Mouse (Mus musculus) lung, embryonic 16.5 days (tissue): ENCODE data around the gene Ano6. TPM values are rescaled to one million over a fixed set of nuclear protein-coding genes. Genes with fewer than 3 reads are reported as not detected.

Experiments used
- ATAC-seq: fragments of 200-750 bp; cut with Nextera tagmentation; 2 replicates; pipeline ENCODE4 v1.8.0; 2017; ENCODE audit warnings: low read depth, mild to moderate bottlenecking, moderate library complexity
- H3K27ac ChIP-seq: fragments of 300-500 bp; sonication (generic); 2 replicates; pipeline ENCODE4 v1.5.1; 2014; ENCODE audit warnings: mild to moderate bottlenecking, control low read depth, low read length
- H3K27me3 ChIP-seq: fragments of 300-500 bp; sonication (generic); 2 replicates; pipeline ENCODE4 v1.6.1; 2014; ENCODE audit warnings: low read depth, low read length, mixed read lengths; ENCODE audit not compliant: control insufficient read depth, insufficient read depth
- H3K36me3 ChIP-seq: fragments of 300-500 bp; sonication (generic); 2 replicates; pipeline ENCODE4 v1.6.1; 2014; ENCODE audit warnings: low read length; ENCODE audit not compliant: control insufficient read depth, insufficient read depth
- H3K4me1 ChIP-seq: fragments of 300-500 bp; sonication (generic); replicated peaks from 2 replicates; pipeline ENCODE4 v1.6.1; 2014; ENCODE audit warnings: low read length, mixed read lengths; ENCODE audit not compliant: control insufficient read depth, insufficient read depth
- H3K4me2 ChIP-seq: fragments of 300-500 bp; sonication (generic); 2 replicates; pipeline ENCODE4 v1.6.1; 2014; ENCODE audit warnings: low read depth, low read length, control low read depth
- H3K4me3 ChIP-seq: fragments of 300-500 bp; sonication (generic); 2 replicates; pipeline ENCODE4 v1.5.1; 2014; ENCODE audit warnings: mild to moderate bottlenecking, low read length, control low read depth
- H3K9ac ChIP-seq: fragments of 300-500 bp; sonication (generic); 2 replicates; pipeline ENCODE4 v1.6.1; 2014; ENCODE audit warnings: low read length, control low read depth
- H3K9me3 ChIP-seq: fragments of 300-500 bp; sonication (generic); 2 replicates; pipeline ENCODE4 v1.6.1; 2016; ENCODE audit warnings: low read length; ENCODE audit not compliant: control insufficient read depth
- WGBS: fragments of 180-500 bp; shearing (Covaris S2); extraction: QIAGEN DNeasy Blood & Tissue Kit; methylation state at CpG from one replicate; pipeline ENCODE4 v1.1.7; 2014; 5-methylcytosine and 5-hydroxymethylcytosine counted together
- polyA plus RNA-seq: library from polyadenylated mRNA; unstranded; fragments of >200 nt; fragmentation: Nextera tagmentation; extraction: Ambion mirVana; gene quantifications from 2 replicates; pipeline ENCODE4 v1.2.1, GENCODE M21; 2015

Gene Ano6
- polyA plus RNA-seq, 1 experiment from 2014 or later, result 53.2 TPM

- Histone ChIP-seq H3K27me3 (no peaks in the 10 kb centered on the region), H3K36me3 (no peaks in the 10 kb centered on the region), H3K9me3 (no peaks in the 10 kb centered on the region), H3K4me2 (peak overlapping the region; percentile 83), H3K9ac (peak overlapping the region; percentile 96), H3K4me1 (peaks cover 51% of the 10 kb centered on the region), H3K4me3 (peak overlapping the region; percentile 86), H3K27ac (peak overlapping the region; percentile 31; the same call in 1 of the 2 replicates)
- 69% methylated on average over 25 of the region's 25 CpGs for WGBS
- no peak for ATAC-seq
Measured at GRCm38 (mm10) chr15:95792261-95793260, 1.9 kb downstream of the Ano6 start.

GRCm38 (mm10) chr15:95793748-95794491 lies 3.3 kb downstream of the Ano6 start:
- no peak for ATAC-seq
- Histone ChIP-seq H3K4me3 (no peak overlapping the region), H3K36me3 (no peaks in the 10 kb centered on the region), H3K4me1 (peaks cover 52% of the 10 kb centered on the region), H3K9me3 (no peaks in the 10 kb centered on the region), H3K9ac (no peak overlapping the region), H3K27ac (no peak overlapping the region), H3K4me2 (no peak overlapping the region), H3K27me3 (no peaks in the 10 kb centered on the region)
- WGBS, result 80% methylated on average over 9 of the region's 9 CpGs

- peaks cover 48% of the 10 kb centered on the region for H3K4me1 ChIP-seq
- H3K27me3 ChIP-seq, result no peaks in the 10 kb centered on the region
- H3K4me2 ChIP-seq, result peak overlapping the region; percentile 5; the same call in 1 of the 2 replicates
- ATAC-seq, result no peak
- no peaks in the 10 kb centered on the region for H3K9me3 ChIP-seq
- 39% methylated on average over 10 of the region's 10 CpGs for WGBS
- no peak overlapping the region for H3K9ac ChIP-seq
- no peak overlapping the region for H3K4me3 ChIP-seq
- peak overlapping the region; percentile 32 for H3K27ac ChIP-seq
- H3K36me3 ChIP-seq, result no peaks in the 10 kb centered on the region
Measured at GRCm38 (mm10) chr15:95794611-95795565, 4.2 kb downstream of the Ano6 start.

GRCm38 (mm10) chr15:95796062-95796461 lies 5.4 kb downstream of the Ano6 start:
- Histone ChIP-seq H3K4me1 (peaks cover 45% of the 10 kb centered on the region), H3K4me2 (no peak overlapping the region), H3K9me3 (no peaks in the 10 kb centered on the region), H3K27ac (no peak overlapping the region), H3K9ac (no peak overlapping the region), H3K36me3 (peaks cover 2% of the 10 kb centered on the region; the same call in 1 of the 2 replicates), H3K27me3 (no peaks in the 10 kb centered on the region), H3K4me3 (no peak overlapping the region)
- 54% methylated on average over 5 of the region's 5 CpGs for WGBS
- ATAC-seq, result no peak

- 57% methylated on average over 9 of the region's 9 CpGs for WGBS
- Histone ChIP-seq H3K27ac (peak overlapping the region; percentile 9), H3K4me1 (peaks cover 43% of the 10 kb centered on the region), H3K36me3 (peaks cover 2% of the 10 kb centered on the region; the same call in 1 of the 2 replicates), H3K4me2 (no peak overlapping the region), H3K9me3 (no peaks in the 10 kb centered on the region), H3K4me3 (no peak overlapping the region), H3K27me3 (no peaks in the 10 kb centered on the region), H3K9ac (no peak overlapping the region)
- no peak for ATAC-seq
Measured at GRCm38 (mm10) chr15:95797144-95797983, 6.7 kb downstream of the Ano6 start.

- Histone ChIP-seq H3K4me2 (no peak overlapping the region), H3K9ac (no peak overlapping the region), H3K27ac (no peak overlapping the region), H3K9me3 (no peaks in the 10 kb centered on the region), H3K4me3 (no peak overlapping the region), H3K4me1 (peaks cover 41% of the 10 kb centered on the region), H3K36me3 (peaks cover 2% of the 10 kb centered on the region; the same call in 1 of the 2 replicates), H3K27me3 (no peaks in the 10 kb centered on the region)
- 90% methylated on average over 7 of the region's 7 CpGs for WGBS
- no peak for ATAC-seq
Measured at GRCm38 (mm10) chr15:95798266-95798665, 7.6 kb downstream of the Ano6 start.

GRCm38 (mm10) chr15:95799632-95800031 lies 9.0 kb downstream of the Ano6 start:
- Histone ChIP-seq H3K4me1 (peaks cover 40% of the 10 kb centered on the region), H3K4me2 (no peak overlapping the region), H3K27ac (no peak overlapping the region), H3K27me3 (no peaks in the 10 kb centered on the region), H3K9ac (no peak overlapping the region), H3K9me3 (no peaks in the 10 kb centered on the region), H3K4me3 (no peak overlapping the region), H3K36me3 (peaks cover 2% of the 10 kb centered on the region; the same call in 1 of the 2 replicates)
- 90% methylated on average over 5 of the region's 5 CpGs for WGBS
- no peak for ATAC-seq

GRCm38 (mm10) chr15:95800051-95800450 lies 9.4 kb downstream of the Ano6 start:
- peaks cover 2% of the 10 kb centered on the region; the same call in 1 of the 2 replicates for H3K36me3 ChIP-seq
- no peak overlapping the region for H3K27ac ChIP-seq
- H3K27me3 ChIP-seq, result no peaks in the 10 kb centered on the region
- H3K4me2 ChIP-seq, result no peak overlapping the region
- peaks cover 40% of the 10 kb centered on the region for H3K4me1 ChIP-seq
- no peaks in the 10 kb centered on the region for H3K9me3 ChIP-seq
- H3K4me3 ChIP-seq, result no peak overlapping the region
- H3K9ac ChIP-seq, result no peak overlapping the region
- ATAC-seq, result no peak
